Mouse (Mus musculus): ENCODE measurements around the gene Fam92b.

GRCm38 (mm10) chr8:120163376-120163775, 13.9 kb downstream of the Fam92b start:
- TF ChIP-seq CTCF (IDR thresholded peaks at IDR 0.05; ENCODE audit: control insufficient read depth, insufficient read depth, low read length): no peak
- TF ChIP-seq POLR2A (IDR thresholded peaks at IDR 0.05; ENCODE audit: borderline replicate concordance, control insufficient read depth, low read depth, low read length): no peak
